Mouse (Mus musculus): Measurements from ENCODE around the gene Ttyh2. TPM values are rescaled to one million over a fixed set of nuclear protein-coding genes. Genes with fewer than 3 reads are reported as not detected.
A peak's percentile ranks its signal among the peaks of the same experiment; 100 is the strongest.

The Ttyh2 gene
- polyA plus RNA-seq, 1 experiment from 2014 or later, result 31.6 TPM

- peak overlapping the region; percentile 65 for H3K27ac ChIP-seq (ENCODE audit: low read depth, low read length)
- WGBS, result 20% methylated on average over 19 of the region's 22 CpGs
- peaks cover 14% of the 10 kb centered on the region for H3K4me1 ChIP-seq (ENCODE audit: control insufficient read depth, insufficient read depth, low read depth, low read length)
- H3K4me3 ChIP-seq (ENCODE audit: low read length), result no peak overlapping the region
- H3K36me3 ChIP-seq (ENCODE audit: control insufficient read depth, insufficient read depth, low read length), result no peaks in the 10 kb centered on the region
- peak; percentile 96 for ATAC-seq
- H3K9me3 ChIP-seq (ENCODE audit: control insufficient read depth, low read length), result no peaks in the 10 kb centered on the region
- peak overlapping the region; percentile 41 for H3K9ac ChIP-seq (ENCODE audit: low read depth, low read length)
- peak overlapping the region; percentile 8; the same call in 1 of the 2 replicates for H3K4me2 ChIP-seq (ENCODE audit: low read length)
- H3K27me3 ChIP-seq (replicated peaks; ENCODE audit: control insufficient read depth, insufficient read depth, low read length), result no peaks in the 10 kb centered on the region
Measured at GRCm38 (mm10) chr11:114704071-114704913, 29.1 kb downstream of the Ttyh2 start.

GRCm38 (mm10) chr11:114706358-114706757 is 31.1 kb downstream of the Ttyh2 start:
- Histone ChIP-seq H3K27me3 (replicated peaks; ENCODE audit: control insufficient read depth, insufficient read depth, low read length) (no peaks in the 10 kb centered on the region), H3K4me2 (ENCODE audit: low read length) (no peak overlapping the region), H3K36me3 (ENCODE audit: control insufficient read depth, insufficient read depth, low read length) (no peaks in the 10 kb centered on the region), H3K4me3 (ENCODE audit: low read length) (no peak overlapping the region), H3K4me1 (ENCODE audit: control insufficient read depth, insufficient read depth, low read depth, low read length) (peaks cover 14% of the 10 kb centered on the region), H3K27ac (ENCODE audit: low read depth, low read length) (no peak overlapping the region), H3K9me3 (ENCODE audit: control insufficient read depth, low read length) (no peaks in the 10 kb centered on the region), H3K9ac (ENCODE audit: low read depth, low read length) (no peak overlapping the region)
- 86% methylated on average over 5 of the region's 5 CpGs for WGBS
- ATAC-seq, result no peak

- Histone ChIP-seq H3K4me3 (ENCODE audit: low read length) (no peak overlapping the region), H3K9me3 (ENCODE audit: control insufficient read depth, low read length) (no peaks in the 10 kb centered on the region), H3K27me3 (replicated peaks; ENCODE audit: control insufficient read depth, insufficient read depth, low read length) (no peaks in the 10 kb centered on the region), H3K27ac (ENCODE audit: low read depth, low read length) (no peak overlapping the region), H3K4me2 (ENCODE audit: low read length) (no peak overlapping the region), H3K36me3 (ENCODE audit: control insufficient read depth, insufficient read depth, low read length) (no peaks in the 10 kb centered on the region), H3K4me1 (ENCODE audit: control insufficient read depth, insufficient read depth, low read depth, low read length) (no peaks in the 10 kb centered on the region), H3K9ac (ENCODE audit: low read depth, low read length) (no peak overlapping the region)
- no peak for ATAC-seq
- WGBS, result 86% methylated on average over 3 of the region's 3 CpGs
Measured at GRCm38 (mm10) chr11:114711393-114711792, 36.2 kb downstream of the Ttyh2 start.

GRCm38 (mm10) chr11:114711861-114712260 is 36.6 kb downstream of the Ttyh2 start:
- WGBS, result 61% methylated on average over 12 of the region's 12 CpGs
- no peak overlapping the region for H3K9ac ChIP-seq (ENCODE audit: low read depth, low read length)
- no peak overlapping the region for H3K4me2 ChIP-seq (ENCODE audit: low read length)
- no peak overlapping the region for H3K4me3 ChIP-seq (ENCODE audit: low read length)
- H3K27me3 ChIP-seq (replicated peaks; ENCODE audit: control insufficient read depth, insufficient read depth, low read length), result no peaks in the 10 kb centered on the region
- no peak overlapping the region for H3K27ac ChIP-seq (ENCODE audit: low read depth, low read length)
- H3K9me3 ChIP-seq (ENCODE audit: control insufficient read depth, low read length), result no peaks in the 10 kb centered on the region
- peak; percentile 45; the same call in 1 of the 2 replicates for ATAC-seq
- H3K36me3 ChIP-seq (ENCODE audit: control insufficient read depth, insufficient read depth, low read length), result no peaks in the 10 kb centered on the region
- H3K4me1 ChIP-seq (ENCODE audit: control insufficient read depth, insufficient read depth, low read depth, low read length), result no peaks in the 10 kb centered on the region

GRCm38 (mm10) chr11:114714526-114714925 is 39.3 kb downstream of the Ttyh2 start:
- 71% methylated on average over 6 of the region's 6 CpGs for WGBS
- no peaks in the 10 kb centered on the region for H3K4me1 ChIP-seq (ENCODE audit: control insufficient read depth, insufficient read depth, low read depth, low read length)
- no peak for ATAC-seq
- H3K9me3 ChIP-seq (ENCODE audit: control insufficient read depth, low read length), result no peaks in the 10 kb centered on the region
- no peak overlapping the region for H3K4me3 ChIP-seq (ENCODE audit: low read length)
- no peak overlapping the region for H3K27ac ChIP-seq (ENCODE audit: low read depth, low read length)
- H3K27me3 ChIP-seq (replicated peaks; ENCODE audit: control insufficient read depth, insufficient read depth, low read length), result no peaks in the 10 kb centered on the region
- no peak overlapping the region for H3K4me2 ChIP-seq (ENCODE audit: low read length)
- H3K9ac ChIP-seq (ENCODE audit: low read depth, low read length), result no peak overlapping the region
- no peaks in the 10 kb centered on the region for H3K36me3 ChIP-seq (ENCODE audit: control insufficient read depth, insufficient read depth, low read length)

- ATAC-seq, result no peak
- Histone ChIP-seq H3K4me2 (ENCODE audit: low read length) (no peak overlapping the region), H3K9me3 (ENCODE audit: control insufficient read depth, low read length) (no peaks in the 10 kb centered on the region), H3K27ac (ENCODE audit: low read depth, low read length) (no peak overlapping the region), H3K4me3 (ENCODE audit: low read length) (no peak overlapping the region), H3K4me1 (ENCODE audit: control insufficient read depth, insufficient read depth, low read depth, low read length) (no peaks in the 10 kb centered on the region), H3K36me3 (ENCODE audit: control insufficient read depth, insufficient read depth, low read length) (no peaks in the 10 kb centered on the region), H3K9ac (ENCODE audit: low read depth, low read length) (no peak overlapping the region), H3K27me3 (replicated peaks; ENCODE audit: control insufficient read depth, insufficient read depth, low read length) (no peaks in the 10 kb centered on the region)
- 70% methylated on average over 7 of the region's 7 CpGs for WGBS
Measured at GRCm38 (mm10) chr11:114715531-114715930, 40.3 kb downstream of the Ttyh2 start.

- no peaks in the 10 kb centered on the region for H3K4me1 ChIP-seq (ENCODE audit: control insufficient read depth, insufficient read depth, low read depth, low read length)
- no peak overlapping the region for H3K4me3 ChIP-seq (ENCODE audit: low read length)
- no peak for ATAC-seq
- H3K27ac ChIP-seq (ENCODE audit: low read depth, low read length), result no peak overlapping the region
- H3K9me3 ChIP-seq (ENCODE audit: control insufficient read depth, low read length), result no peaks in the 10 kb centered on the region
- no peak overlapping the region for H3K9ac ChIP-seq (ENCODE audit: low read depth, low read length)
- no peak overlapping the region for H3K4me2 ChIP-seq (ENCODE audit: low read length)
- no peaks in the 10 kb centered on the region for H3K36me3 ChIP-seq (ENCODE audit: control insufficient read depth, insufficient read depth, low read length)
- no peaks in the 10 kb centered on the region for H3K27me3 ChIP-seq (replicated peaks; ENCODE audit: control insufficient read depth, insufficient read depth, low read length)
- WGBS, result 90% methylated on average over 10 of the region's 10 CpGs
Measured at GRCm38 (mm10) chr11:114720535-114720934, 45.3 kb downstream of the Ttyh2 start.

GRCm38 (mm10) chr11:114722438-114722837 is 47.2 kb downstream of the Ttyh2 start:
- Histone ChIP-seq H3K27ac (ENCODE audit: low read depth, low read length) (no peak overlapping the region), H3K4me3 (ENCODE audit: low read length) (no peak overlapping the region), H3K36me3 (ENCODE audit: control insufficient read depth, insufficient read depth, low read length) (no peaks in the 10 kb centered on the region), H3K9ac (ENCODE audit: low read depth, low read length) (no peak overlapping the region), H3K4me2 (ENCODE audit: low read length) (no peak overlapping the region), H3K4me1 (ENCODE audit: control insufficient read depth, insufficient read depth, low read depth, low read length) (peaks cover 2% of the 10 kb centered on the region), H3K9me3 (ENCODE audit: control insufficient read depth, low read length) (no peaks in the 10 kb centered on the region), H3K27me3 (replicated peaks; ENCODE audit: control insufficient read depth, insufficient read depth, low read length) (no peaks in the 10 kb centered on the region)
- WGBS, result 85% methylated on average over 8 of the region's 8 CpGs
- ATAC-seq, result no peak

GRCm38 (mm10) chr11:114723030-114723429 is 47.8 kb downstream of the Ttyh2 start:
- no peak overlapping the region for H3K27ac ChIP-seq (ENCODE audit: low read depth, low read length)
- no peaks in the 10 kb centered on the region for H3K9me3 ChIP-seq (ENCODE audit: control insufficient read depth, low read length)
- H3K4me1 ChIP-seq (ENCODE audit: control insufficient read depth, insufficient read depth, low read depth, low read length), result peaks cover 7% of the 10 kb centered on the region
- H3K9ac ChIP-seq (ENCODE audit: low read depth, low read length), result no peak overlapping the region
- ATAC-seq, result no peak
- no peaks in the 10 kb centered on the region for H3K36me3 ChIP-seq (ENCODE audit: control insufficient read depth, insufficient read depth, low read length)
- no peak overlapping the region for H3K4me3 ChIP-seq (ENCODE audit: low read length)
- 82% methylated on average over 13 of the region's 13 CpGs for WGBS
- no peaks in the 10 kb centered on the region for H3K27me3 ChIP-seq (replicated peaks; ENCODE audit: control insufficient read depth, insufficient read depth, low read length)
- H3K4me2 ChIP-seq (ENCODE audit: low read length), result no peak overlapping the region
